ENCODE assay signal across 19 mouse cellular contexts in genomic region chr13:112236956-112237355, GRCm38 (mm10). TPM values are rescaled to one million over a fixed set of nuclear protein-coding genes. Genes with fewer than 3 reads are reported as not detected.
"Had no signal": no experiment of that assay in that cellular context is flagged by ENCODE, and none has a peak within 500 bp of the region (broad histone marks: within the 10 kb centered on the region; RNA-seq: fewer than 3 reads in every experiment).

No protein-coding gene starts in this region.

- H3K36me3 ChIP-seq: midbrain, embryonic 10.5 days; midbrain, embryonic 12.5 days; neural tube, embryonic 13.5 days; neural tube, embryonic 15.5 days had no signal

- H3K9me3 ChIP-seq: neural tube, embryonic 15.5 days had no signal

- H3K27ac ChIP-seq: midbrain, embryonic 10.5 days; midbrain, embryonic 12.5 days; neural tube, embryonic 13.5 days; neural tube, embryonic 15.5 days had no signal

- H3K9ac ChIP-seq: lung, embryonic 14.5 days; midbrain, embryonic 12.5 days; neural tube, embryonic 13.5 days; neural tube, embryonic 15.5 days had no signal

- ATAC-seq: midbrain, embryonic 16.5 days had no signal

- H3K4me3 ChIP-seq: midbrain, embryonic 10.5 days; midbrain, embryonic 12.5 days; myocyte; neural tube, embryonic 13.5 days; neural tube, embryonic 15.5 days had no signal

- H3K4me2 ChIP-seq: lung, embryonic 14.5 days; midbrain, embryonic 12.5 days; neural tube, embryonic 13.5 days; neural tube, embryonic 15.5 days had no signal

- H3K4me1 ChIP-seq: neural tube, embryonic 15.5 days had no signal

- DNase-seq: lung, embryonic 14.5 days; lung, postnatal 10 days; lung, postnatal 4 days; midbrain, embryonic 14.5 days; retina, postnatal 1 day; right cerebral cortex, adult 18-20 months; right cerebral cortex, postnatal 25 days; right cerebral cortex, postnatal 4 days; spleen, adult 18-20 months; thymus, adult 18-20 months; thymus, postnatal 14 days; thymus, postnatal 36 days had no signal

RNA-seq across cellular contexts. Expression of gene Ankrd55, which starts 51.3 kb away (rescaled TPM):
- total RNA-seq: megakaryocyte-erythroid progenitor cell, adult 5-6 weeks had no signal
